9 mouse cellular contexts compared by ENCODE assay signal in genomic region chr6:122824086-122824485, GRCm38 (mm10). TPM values are rescaled to one million over a fixed set of nuclear protein-coding genes. Genes with fewer than 3 reads are reported as not detected.
DNase-seq lines count a peak whose midpoint lies in the region; ATAC-seq lines count a peak whose summit lies in the region.
"Had no signal": no experiment of that assay in that cellular context is flagged by ENCODE, and none has a peak within 500 bp of the region (broad histone marks: within the 10 kb centered on the region; RNA-seq: fewer than 3 reads in every experiment).

No protein-coding gene starts in this region.

- peak; percentile 92 for DNase-seq in Muller cell, postnatal 12 days (ENCODE audit: inconsistent ontology term)
- peak; percentile 73 for DNase-seq in adipocyte (ENCODE audit: low spot score)
- DNase-seq in heart, adult 18-20 months = peak; percentile 81 to 87
- DNase-seq in lung, adult 18-20 months = peak; percentile 60 to 76
- DNase-seq in left cerebral cortex, adult 11 months (ENCODE audit: low spot score) = no peak
- no peak for DNase-seq in c-Kit-positive CD71-positive TER-119-positive erythroid progenitor cells, embryonic 14.5 days (ENCODE audit: low spot score)
- DNase-seq: spleen, adult 18-20 months had no signal

- ATAC-seq in monocyte, adult 5-6 weeks (replicated peaks; ENCODE audit: insufficient number of reproducible peaks, low FRiP score, low TSS enrichment, poor library complexity, severe bottlenecking) = no peak
- ATAC-seq: inflammation-experienced regulatory T-cells, adult 6 months had no signal

RNA-seq across cellular contexts. Expression of gene Foxj2, which starts 4.4 kb away (rescaled TPM):
- total RNA-seq in heart, adult 18-20 months (2021) = 10 to 100 TPM; 31.7 to 33.5 TPM
- 17.1 to 28.8 TPM (median 25.1 TPM) in 3 replicates for total RNA-seq in monocyte, adult 5-6 weeks (2017)

RNA-seq across cellular contexts. Expression of gene Slc2a3, which starts 22.6 kb away (rescaled TPM):
- total RNA-seq in heart, adult 18-20 months (2021) = 1 to 10 TPM; 2.7 to 3.5 TPM
- total RNA-seq in monocyte, adult 5-6 weeks (2017) = 57.5 to 73.6 TPM (median 60.1 TPM) in 3 replicates

RNA-seq across cellular contexts. Expression of gene C3ar1, which starts 31.9 kb away (rescaled TPM):
- total RNA-seq in heart, adult 18-20 months (2021) = 1 to 10 TPM; 1.3 to 1.6 TPM
- total RNA-seq in monocyte, adult 5-6 weeks (2017) = 1.8 to 13.4 TPM (median 9.7 TPM) in 3 replicates

RNA-seq across cellular contexts. Expression of gene Necap1, which starts 50.2 kb away (rescaled TPM):
- 10 to 100 TPM; 20.7 to 24.3 TPM for total RNA-seq in heart, adult 18-20 months (2021)
- 52.8 to 81.1 TPM (median 65.0 TPM) in 3 replicates for total RNA-seq in monocyte, adult 5-6 weeks (2017)

Comparison
In these comparisons a context has a peak if more than half of its experiments do, and no peak if none do; other contexts are left out.
1. DNase-seq: peak in Muller cell, postnatal 12 days (single experiment), adipocyte (single experiment), heart, adult 18-20 months (2 of 2) and lung, adult 18-20 months (2 of 2); none in left cerebral cortex, adult 11 months (single experiment) and c-Kit-positive CD71-positive TER-119-positive erythroid progenitor cells, embryonic 14.5 days (single experiment).
2. RNA of gene Slc2a3, which starts 22.6 kb away (total RNA-seq): 57.5 to 73.6 TPM in monocyte, adult 5-6 weeks; 2.7 to 3.5 TPM in heart, adult 18-20 months; every median in the first group is over 10 times any median in the second.